Mouse (Mus musculus): ENCODE results near the gene Ssh2. TPM values are rescaled to one million over a fixed set of nuclear protein-coding genes. Genes with fewer than 3 reads are reported as not detected.

Gene Ssh2
- polyA plus RNA-seq, 1 experiment from 2014 or later = 7.4 TPM

- Histone ChIP-seq H3K4me2 (replicated peaks; ENCODE audit: low read depth, low read length) (no peak overlapping the region), H3K9ac (replicated peaks; ENCODE audit: low read length) (no peak overlapping the region), H3K27ac (ENCODE audit: low read length) (no peak overlapping the region), H3K36me3 (ENCODE audit: insufficient read depth, low read length) (no peaks in the 10 kb centered on the region), H3K9me3 (ENCODE audit: low read length) (no peaks in the 10 kb centered on the region), H3K4me1 (ENCODE audit: insufficient read depth, low read length) (no peaks in the 10 kb centered on the region), H3K4me3 (ENCODE audit: low read length) (no peak overlapping the region), H3K27me3 (ENCODE audit: insufficient read depth, low read length) (no peaks in the 10 kb centered on the region)
- no peak for ATAC-seq (ENCODE audit: low FRiP score, low TSS enrichment)
These were observed 102.5 kb downstream of the Ssh2 start for GRCm38 (mm10) chr11:77318478-77319118.

GRCm38 (mm10) chr11:77321214-77321613 is 105.1 kb downstream of the Ssh2 start:
- WGBS = 33% methylated on average over 1 of the region's 1 CpGs
- Histone ChIP-seq H3K4me1 (ENCODE audit: insufficient read depth, low read length) (no peaks in the 10 kb centered on the region), H3K4me3 (ENCODE audit: low read length) (no peak overlapping the region), H3K4me2 (replicated peaks; ENCODE audit: low read depth, low read length) (no peak overlapping the region), H3K36me3 (ENCODE audit: insufficient read depth, low read length) (no peaks in the 10 kb centered on the region), H3K27ac (ENCODE audit: low read length) (no peak overlapping the region), H3K9me3 (ENCODE audit: low read length) (no peaks in the 10 kb centered on the region), H3K9ac (replicated peaks; ENCODE audit: low read length) (no peak overlapping the region), H3K27me3 (ENCODE audit: insufficient read depth, low read length) (no peaks in the 10 kb centered on the region)
- no peak for ATAC-seq (ENCODE audit: low FRiP score, low TSS enrichment)

- H3K4me2 ChIP-seq (replicated peaks; ENCODE audit: low read depth, low read length) = no peak overlapping the region
- H3K9ac ChIP-seq (replicated peaks; ENCODE audit: low read length) = no peak overlapping the region
- no peak for ATAC-seq (ENCODE audit: low FRiP score, low TSS enrichment)
- H3K27ac ChIP-seq (ENCODE audit: low read length) = no peak overlapping the region
- H3K9me3 ChIP-seq (ENCODE audit: low read length) = no peaks in the 10 kb centered on the region
- H3K36me3 ChIP-seq (ENCODE audit: insufficient read depth, low read length) = peaks cover 3% of the 10 kb centered on the region; the same call in 1 of the 2 replicates
- no peaks in the 10 kb centered on the region for H3K27me3 ChIP-seq (ENCODE audit: insufficient read depth, low read length)
- H3K4me3 ChIP-seq (ENCODE audit: low read length) = no peak overlapping the region
- WGBS = 82% methylated on average over 2 of the region's 2 CpGs
- no peaks in the 10 kb centered on the region for H3K4me1 ChIP-seq (ENCODE audit: insufficient read depth, low read length)
These were observed 114.4 kb downstream of the Ssh2 start for GRCm38 (mm10) chr11:77330529-77330928.

- no peaks in the 10 kb centered on the region for H3K9me3 ChIP-seq (ENCODE audit: low read length)
- ATAC-seq (ENCODE audit: low FRiP score, low TSS enrichment) = no peak
- no peaks in the 10 kb centered on the region for H3K36me3 ChIP-seq (ENCODE audit: insufficient read depth, low read length)
- 74% methylated on average over 4 of the region's 4 CpGs for WGBS
- no peak overlapping the region for H3K27ac ChIP-seq (ENCODE audit: low read length)
- no peak overlapping the region for H3K9ac ChIP-seq (replicated peaks; ENCODE audit: low read length)
- H3K4me2 ChIP-seq (replicated peaks; ENCODE audit: low read depth, low read length) = no peak overlapping the region
- H3K4me3 ChIP-seq (ENCODE audit: low read length) = no peak overlapping the region
- 0 out of 2 replicates have a peak, but pooled peaks cover 6% of the 10 kb centered on the region for H3K4me1 ChIP-seq (ENCODE audit: insufficient read depth, low read length)
- H3K27me3 ChIP-seq (ENCODE audit: insufficient read depth, low read length) = peaks cover 3% of the 10 kb centered on the region; the same call in 1 of the 2 replicates
These were observed 131.2 kb downstream of the Ssh2 start for GRCm38 (mm10) chr11:77347273-77347672.

GRCm38 (mm10) chr11:77348142-77348741 is 132.2 kb downstream of the Ssh2 start:
- under 1% methylated on average over 54 of the region's 54 CpGs for WGBS

GRCm38 (mm10) chr11:77348985-77349384 is 132.9 kb downstream of the Ssh2 start:
- 24% methylated on average over 6 of the region's 6 CpGs for WGBS
- Histone ChIP-seq H3K4me1 (ENCODE audit: insufficient read depth, low read length) (0 out of 2 replicates have a peak, but pooled peaks cover 6% of the 10 kb centered on the region), H3K27ac (ENCODE audit: low read length) (no peak overlapping the region), H3K4me2 (replicated peaks; ENCODE audit: low read depth, low read length) (peak overlapping the region; percentile 92), H3K9ac (replicated peaks; ENCODE audit: low read length) (peak overlapping the region; percentile 76), H3K27me3 (ENCODE audit: insufficient read depth, low read length) (peaks cover 3% of the 10 kb centered on the region; the same call in 1 of the 2 replicates), H3K36me3 (ENCODE audit: insufficient read depth, low read length) (no peaks in the 10 kb centered on the region), H3K9me3 (ENCODE audit: low read length) (no peaks in the 10 kb centered on the region), H3K4me3 (ENCODE audit: low read length) (peak overlapping the region; percentile 72)
- no peak for ATAC-seq (ENCODE audit: low FRiP score, low TSS enrichment)

More at GRCm38 (mm10) chr11:77348142-77348741, 132.2 kb downstream of the Ssh2 start:
- Histone ChIP-seq H3K4me1 (ENCODE audit: insufficient read depth, low read length) (0 out of 2 replicates have a peak, but pooled peaks cover 6% of the 10 kb centered on the region), H3K27me3 (ENCODE audit: insufficient read depth, low read length) (peaks cover 3% of the 10 kb centered on the region; the same call in 1 of the 2 replicates), H3K9ac (replicated peaks; ENCODE audit: low read length) (peak overlapping the region; percentile 76), H3K4me3 (ENCODE audit: low read length) (peak overlapping the region; percentile 72), H3K4me2 (replicated peaks; ENCODE audit: low read depth, low read length) (peak overlapping the region; percentile 92), H3K27ac (ENCODE audit: low read length) (no peak overlapping the region), H3K9me3 (ENCODE audit: low read length) (no peaks in the 10 kb centered on the region), H3K36me3 (ENCODE audit: insufficient read depth, low read length) (no peaks in the 10 kb centered on the region)
- peak; percentile 100 for ATAC-seq (ENCODE audit: low FRiP score, low TSS enrichment)

- H3K9me3 ChIP-seq (ENCODE audit: low read length) = no peaks in the 10 kb centered on the region
- H3K27ac ChIP-seq (ENCODE audit: low read length) = no peak overlapping the region
- no peak for ATAC-seq (ENCODE audit: low FRiP score, low TSS enrichment)
- H3K4me1 ChIP-seq (ENCODE audit: insufficient read depth, low read length) = 0 out of 2 replicates have a peak, but pooled peaks cover 6% of the 10 kb centered on the region
- 75% methylated on average over 2 of the region's 2 CpGs for WGBS
- no peak overlapping the region for H3K4me3 ChIP-seq (ENCODE audit: low read length)
- H3K4me2 ChIP-seq (replicated peaks; ENCODE audit: low read depth, low read length) = no peak overlapping the region; the same call in 1 of the 2 replicates
- no peak overlapping the region for H3K9ac ChIP-seq (replicated peaks; ENCODE audit: low read length)
- H3K36me3 ChIP-seq (ENCODE audit: insufficient read depth, low read length) = no peaks in the 10 kb centered on the region
- H3K27me3 ChIP-seq (ENCODE audit: insufficient read depth, low read length) = peaks cover 3% of the 10 kb centered on the region; the same call in 1 of the 2 replicates
These were observed 133.6 kb downstream of the Ssh2 start for GRCm38 (mm10) chr11:77349698-77350097.

GRCm38 (mm10) chr11:77355055-77355454 is 139.0 kb downstream of the Ssh2 start:
- H3K9ac ChIP-seq (replicated peaks; ENCODE audit: low read length) = no peak overlapping the region
- H3K4me3 ChIP-seq (ENCODE audit: low read length) = no peak overlapping the region
- no peaks in the 10 kb centered on the region for H3K4me1 ChIP-seq (ENCODE audit: insufficient read depth, low read length)
- ATAC-seq (ENCODE audit: low FRiP score, low TSS enrichment) = no peak
- WGBS = 76% methylated on average over 3 of the region's 3 CpGs
- no peak overlapping the region for H3K27ac ChIP-seq (ENCODE audit: low read length)
- no peak overlapping the region for H3K4me2 ChIP-seq (replicated peaks; ENCODE audit: low read depth, low read length)
- H3K9me3 ChIP-seq (ENCODE audit: low read length) = no peaks in the 10 kb centered on the region
- no peaks in the 10 kb centered on the region for H3K27me3 ChIP-seq (ENCODE audit: insufficient read depth, low read length)
- H3K36me3 ChIP-seq (ENCODE audit: insufficient read depth, low read length) = no peaks in the 10 kb centered on the region

GRCm38 (mm10) chr11:77357839-77358238 is 141.8 kb downstream of the Ssh2 start:
- no peak overlapping the region for H3K4me3 ChIP-seq (ENCODE audit: low read length)
- ATAC-seq (ENCODE audit: low FRiP score, low TSS enrichment) = no peak
- H3K9ac ChIP-seq (replicated peaks; ENCODE audit: low read length) = no peak overlapping the region
- no peaks in the 10 kb centered on the region for H3K9me3 ChIP-seq (ENCODE audit: low read length)
- 92% methylated on average over 1 of the region's 1 CpGs for WGBS
- no peaks in the 10 kb centered on the region for H3K36me3 ChIP-seq (ENCODE audit: insufficient read depth, low read length)
- H3K4me1 ChIP-seq (ENCODE audit: insufficient read depth, low read length) = no peaks in the 10 kb centered on the region
- H3K4me2 ChIP-seq (replicated peaks; ENCODE audit: low read depth, low read length) = no peak overlapping the region
- no peaks in the 10 kb centered on the region for H3K27me3 ChIP-seq (ENCODE audit: insufficient read depth, low read length)
- no peak overlapping the region for H3K27ac ChIP-seq (ENCODE audit: low read length)

GRCm38 (mm10) chr11:77363476-77363875 is 147.4 kb downstream of the Ssh2 start:
- H3K27me3 ChIP-seq (ENCODE audit: insufficient read depth, low read length) = no peaks in the 10 kb centered on the region
- H3K36me3 ChIP-seq (ENCODE audit: insufficient read depth, low read length) = no peaks in the 10 kb centered on the region
- 71% methylated on average over 2 of the region's 2 CpGs for WGBS
- no peak overlapping the region for H3K4me3 ChIP-seq (ENCODE audit: low read length)
- no peak overlapping the region for H3K9ac ChIP-seq (replicated peaks; ENCODE audit: low read length)
- no peak for ATAC-seq (ENCODE audit: low FRiP score, low TSS enrichment)
- H3K9me3 ChIP-seq (ENCODE audit: low read length) = no peaks in the 10 kb centered on the region
- no peaks in the 10 kb centered on the region for H3K4me1 ChIP-seq (ENCODE audit: insufficient read depth, low read length)
- no peak overlapping the region for H3K4me2 ChIP-seq (replicated peaks; ENCODE audit: low read depth, low read length)
- no peak overlapping the region for H3K27ac ChIP-seq (ENCODE audit: low read length)

Data from kidney, embryonic 16.5 days (tissue).